Mouse (Mus musculus): ENCODE data around the gene Rgl1.

DNA sequence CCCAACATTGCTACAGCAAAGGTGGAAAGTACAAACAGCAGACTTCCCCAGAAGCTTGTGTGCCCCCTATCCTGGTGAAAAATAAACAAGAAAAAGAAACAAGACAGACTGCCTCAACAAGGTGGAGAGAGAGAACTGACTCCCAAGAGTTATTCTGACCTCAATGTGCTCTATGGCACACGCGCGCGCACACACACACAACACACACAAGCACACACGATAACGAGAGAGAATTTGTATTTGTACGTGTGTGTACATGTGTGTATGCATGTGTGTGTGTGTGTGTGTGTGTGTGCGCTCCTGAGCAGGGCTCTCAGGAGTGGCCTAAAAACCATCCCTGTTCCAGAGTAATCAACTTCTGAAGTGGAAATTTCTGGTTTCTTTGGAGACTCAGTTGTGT lies 18.5 kb upstream of the Rgl1 start:
- no peak for TF ChIP-seq CTCF (IDR thresholded peaks at IDR 0.05; ENCODE audit: extremely low read depth, insufficient read depth, low read length)
- no peak for TF ChIP-seq POLR2A (IDR thresholded peaks at IDR 0.05; ENCODE audit: extremely low read depth, insufficient read depth, low read length)
